Mouse (Mus musculus) adrenal gland, adult (tissue): ENCODE measurements around the gene Pck1.

Source experiments
- DNase-seq, 2 experiments: peaks; one replicate each; pipeline ENCODE4 v3.0.0; 2022 to 2023; ENCODE audit warnings: low spot score in 1 of 2; ENCODE audit not compliant: inconsistent age in 2 of 2

Pck1 gene

GRCm38 (mm10) chr2:173202924-173203689 is 50.3 kb downstream of the Pck1 start:
- no peak for DNase-seq

- no peak for DNase-seq
Measured at GRCm38 (mm10) chr2:173203726-173204125, 50.9 kb downstream of the Pck1 start.

GRCm38 (mm10) chr2:173204671-173205070 is 51.8 kb downstream of the Pck1 start:
- DNase-seq: no peak

GRCm38 (mm10) chr2:173205563-173206099 is 52.8 kb downstream of the Pck1 start:
- no peak for DNase-seq

- no peak for DNase-seq
Measured at GRCm38 (mm10) chr2:173207051-173207450, 54.2 kb downstream of the Pck1 start.
